Mouse (Mus musculus) intestine, embryonic 14.5 days (tissue): ENCODE data around the gene Fam13c. TPM values are rescaled to one million over a fixed set of nuclear protein-coding genes. Genes with fewer than 3 reads are reported as not detected.
"Not testable (repeated sequence)": the region's sequence is repeated elsewhere in the genome, so short reads cannot be mapped to it uniquely, and the experiment has no call there.

Experiments
- ATAC-seq: fragments of 200-750 bp; cut with Nextera tagmentation; replicated peaks from 2 replicates; pipeline ENCODE4 v1.8.0; 2017; ENCODE audit warnings: low read depth, moderate number of reproducible peaks, moderate TSS enrichment, moderate library complexity; ENCODE audit not compliant: low FRiP score, low TSS enrichment
- DNase-seq: peaks from one replicate; pipeline ENCODE4 v3.0.0-alpha.2; 2018; ENCODE audit warnings: low spot score
- H3K27ac ChIP-seq: fragments of 300-500 bp; sonication (generic); 2 replicates; pipeline ENCODE4 v1.5.1; 2014; ENCODE audit warnings: low read depth, mild to moderate bottlenecking, control low read depth
- H3K27me3 ChIP-seq: fragments of 300-500 bp; sonication (generic); replicated peaks from 2 replicates; pipeline ENCODE4 v1.6.1; 2014; ENCODE audit warnings: low read length, control low read depth; ENCODE audit not compliant: control insufficient read depth, insufficient read depth
- H3K36me3 ChIP-seq: fragments of 300-500 bp; sonication (generic); 2 replicates; pipeline ENCODE4 v1.6.1; 2014; ENCODE audit warnings: low read length, control low read depth; ENCODE audit not compliant: control insufficient read depth, insufficient read depth
- H3K4me1 ChIP-seq: fragments of 300-500 bp; sonication (generic); replicated peaks from 2 replicates; pipeline ENCODE4 v1.6.1; 2014; ENCODE audit warnings: low read length, control low read depth, mixed read lengths; ENCODE audit not compliant: control insufficient read depth, insufficient read depth
- H3K4me2 ChIP-seq: fragments of 300-500 bp; sonication (generic); 2 replicates; pipeline ENCODE4 v1.6.1; 2014; ENCODE audit warnings: low read length
- H3K4me3 ChIP-seq: fragments of 300-500 bp; sonication (generic); 2 replicates; pipeline ENCODE4 v1.5.1; 2014; ENCODE audit warnings: low read depth, low read length, control low read depth, mixed read lengths
- H3K9ac ChIP-seq: fragments of 300-500 bp; sonication (generic); 2 replicates; pipeline ENCODE4 v1.6.1; 2014; ENCODE audit warnings: mild to moderate bottlenecking, low read length
- H3K9me3 ChIP-seq: fragments of 300-500 bp; sonication (generic); 2 replicates; pipeline ENCODE4 v1.6.1; 2016; ENCODE audit warnings: low read length, control low read depth; ENCODE audit not compliant: control insufficient read depth
- WGBS: fragments of 180-500 bp; shearing (Covaris S2); extraction: QIAGEN DNeasy Blood & Tissue Kit; methylation state at CpG from one replicate; pipeline ENCODE4 v1.1.7; 2014; 5-methylcytosine and 5-hydroxymethylcytosine counted together
- polyA plus RNA-seq: library from polyadenylated mRNA; unstranded; fragments of >200 nt; fragmentation: Nextera tagmentation; extraction: Ambion mirVana; gene quantifications from 2 replicates; pipeline ENCODE4 v1.2.1, GENCODE M21; 2014

Fam13c gene
- polyA plus RNA-seq, 1 experiment from 2014 or later = 9.7 TPM

DNA sequence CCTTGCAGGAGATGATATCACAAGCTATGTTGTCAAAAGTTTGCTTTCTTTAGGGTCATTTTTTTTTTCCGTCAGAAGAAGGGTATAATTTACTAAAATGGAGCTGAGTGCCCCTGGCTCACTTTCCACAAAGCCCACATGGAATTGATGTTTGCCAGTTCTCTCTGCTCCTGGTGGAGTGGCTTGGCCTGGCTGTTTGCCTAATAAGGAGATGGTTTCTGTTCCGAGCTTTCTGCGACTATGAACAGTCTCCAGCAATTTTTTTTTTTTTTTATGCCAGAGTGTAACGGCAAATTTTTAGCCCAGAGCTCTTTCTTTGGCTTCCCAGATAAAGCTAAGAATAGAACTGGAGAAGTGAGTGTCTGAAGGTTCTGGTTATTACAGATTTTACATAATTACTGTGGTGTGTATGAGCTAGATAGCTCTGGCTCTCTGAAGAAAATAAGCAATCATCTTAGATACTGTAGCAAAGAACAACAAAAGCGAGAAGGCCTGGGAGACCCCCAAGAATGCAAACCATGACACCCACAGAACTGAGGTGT is 12.1 kb upstream of the Fam13c start:
- Histone ChIP-seq H3K9me3 (no peaks in the 10 kb centered on the region), H3K4me1 (peaks cover 6% of the 10 kb centered on the region; the same call in 1 of the 2 replicates), H3K9ac (no peak overlapping the region), H3K27me3 (no peaks in the 10 kb centered on the region), H3K4me3 (no peak overlapping the region), H3K27ac (peak overlapping the region; percentile 73), H3K36me3 (no peaks in the 10 kb centered on the region), H3K4me2 (no peak overlapping the region)
- DNase-seq = no peak
- no peak for ATAC-seq
- 43% methylated on average over 5 of the region's 5 CpGs for WGBS

DNA sequence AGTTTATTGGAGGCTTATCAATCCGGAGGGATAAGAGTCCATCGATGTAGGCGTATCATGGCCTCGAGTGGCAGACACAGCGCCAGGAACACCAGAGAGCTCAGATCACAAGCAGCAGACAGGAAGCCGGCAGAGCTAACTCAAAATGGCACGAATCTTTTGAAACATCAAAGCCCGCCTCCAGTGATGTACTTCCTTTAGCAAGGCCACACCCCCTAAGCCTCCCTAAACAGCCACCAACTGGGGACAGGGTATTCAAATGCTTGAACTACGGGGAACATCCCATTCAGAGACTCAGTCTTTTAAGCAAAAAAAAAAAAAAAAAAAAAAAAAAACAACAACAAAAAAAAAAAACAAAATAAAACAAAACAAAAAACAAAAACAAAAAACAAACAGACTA is 10.9 kb upstream of the Fam13c start:
- no peaks in the 10 kb centered on the region for H3K27me3 ChIP-seq
- no peak overlapping the region for H3K4me2 ChIP-seq
- H3K4me3 ChIP-seq = no peak overlapping the region
- H3K9ac ChIP-seq = no peak overlapping the region
- DNase-seq (no peak), ATAC-seq (no peak)
- H3K36me3 ChIP-seq = no peaks in the 10 kb centered on the region
- 94% methylated on average over 9 of the region's 9 CpGs for WGBS
- no peaks in the 10 kb centered on the region for H3K9me3 ChIP-seq
- H3K4me1 ChIP-seq = peaks cover 6% of the 10 kb centered on the region; the same call in 1 of the 2 replicates
- no peak overlapping the region for H3K27ac ChIP-seq

DNA sequence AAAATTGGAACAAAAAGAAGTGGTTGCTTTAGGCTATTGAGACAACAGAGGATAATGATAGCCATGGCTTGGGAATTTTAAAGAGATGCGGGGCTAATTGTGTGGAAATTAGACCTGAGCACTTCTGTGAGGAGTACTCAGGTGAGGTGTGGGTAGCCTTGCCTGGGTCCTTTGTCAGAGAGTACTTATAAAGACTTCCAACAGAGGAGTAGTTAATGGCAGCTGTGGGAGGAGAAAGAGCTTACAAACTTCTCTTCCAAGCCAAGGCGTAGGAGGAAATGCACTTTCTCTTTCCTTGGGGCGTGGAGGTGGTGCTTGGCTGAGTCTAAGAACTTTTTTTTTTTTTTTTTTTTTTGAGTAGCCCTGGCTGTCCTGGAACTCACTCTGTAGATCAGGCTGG is 6.9 kb upstream of the Fam13c start:
- ATAC-seq (no peak), DNase-seq (no peak)
- peaks cover 5% of the 10 kb centered on the region; the same call in 1 of the 2 replicates for H3K4me1 ChIP-seq
- no peak overlapping the region for H3K4me2 ChIP-seq
- no peaks in the 10 kb centered on the region for H3K9me3 ChIP-seq
- WGBS = 95% methylated on average over 3 of the region's 3 CpGs
- no peaks in the 10 kb centered on the region for H3K36me3 ChIP-seq
- H3K4me3 ChIP-seq = no peak overlapping the region
- no peak overlapping the region for H3K9ac ChIP-seq
- no peaks in the 10 kb centered on the region for H3K27me3 ChIP-seq
- no peak overlapping the region for H3K27ac ChIP-seq

DNA sequence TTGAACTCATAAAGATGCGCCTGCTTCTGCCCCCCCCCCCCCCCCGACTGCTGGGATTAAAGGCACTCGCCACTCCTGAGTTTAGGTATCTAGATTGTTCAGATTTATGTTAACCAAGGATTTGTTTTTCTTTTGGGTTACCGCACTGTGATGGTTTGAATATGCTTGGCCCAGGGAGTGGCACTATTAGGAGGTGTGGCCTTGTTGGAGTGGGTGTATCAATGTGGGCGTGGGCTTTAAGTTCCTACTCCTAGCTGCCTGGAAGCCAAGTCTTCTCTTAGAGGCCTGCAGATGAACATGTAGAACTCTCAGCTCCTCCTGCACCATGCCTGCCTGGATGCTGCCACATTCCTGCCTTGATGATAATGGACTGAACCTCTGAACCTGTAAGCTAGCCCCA is 6.5 kb upstream of the Fam13c start:
- not testable (repeated sequence) for H3K9ac ChIP-seq, H3K27ac ChIP-seq, DNase-seq, H3K36me3 ChIP-seq, H3K4me2 ChIP-seq, H3K4me1 ChIP-seq, H3K27me3 ChIP-seq, ATAC-seq, H3K4me3 ChIP-seq, H3K9me3 ChIP-seq
- WGBS = 84% methylated on average over 5 of the region's 5 CpGs

DNA sequence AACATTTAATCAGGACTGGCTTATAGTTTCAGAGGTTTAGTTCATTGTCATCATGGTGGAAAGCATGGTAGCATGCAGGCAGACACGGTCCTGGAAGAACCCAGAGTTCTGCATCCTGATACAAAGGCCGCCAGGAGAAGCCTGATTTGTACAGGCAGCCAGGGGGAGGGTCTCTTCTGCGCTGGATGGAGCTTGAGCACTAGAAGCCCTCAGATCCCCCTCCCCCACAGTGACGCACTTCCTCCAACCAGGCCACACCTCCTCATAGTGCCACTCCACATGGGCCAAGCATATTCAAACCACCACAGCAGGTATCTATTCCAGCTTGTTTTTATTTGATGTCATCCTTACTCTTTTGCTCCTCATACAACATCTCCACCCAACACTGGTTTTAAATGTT is 3.6 kb upstream of the Fam13c start:
- no peaks in the 10 kb centered on the region for H3K27me3 ChIP-seq
- DNase-seq (no peak), ATAC-seq (no peak)
- H3K27ac ChIP-seq = no peak overlapping the region
- H3K36me3 ChIP-seq = no peaks in the 10 kb centered on the region
- H3K9me3 ChIP-seq = no peaks in the 10 kb centered on the region
- H3K9ac ChIP-seq = no peak overlapping the region
- no peak overlapping the region for H3K4me3 ChIP-seq
- H3K4me1 ChIP-seq = peaks cover 2% of the 10 kb centered on the region; the same call in 1 of the 2 replicates
- no peak overlapping the region for H3K4me2 ChIP-seq
- WGBS = 88% methylated on average over 4 of the region's 4 CpGs

DNA sequence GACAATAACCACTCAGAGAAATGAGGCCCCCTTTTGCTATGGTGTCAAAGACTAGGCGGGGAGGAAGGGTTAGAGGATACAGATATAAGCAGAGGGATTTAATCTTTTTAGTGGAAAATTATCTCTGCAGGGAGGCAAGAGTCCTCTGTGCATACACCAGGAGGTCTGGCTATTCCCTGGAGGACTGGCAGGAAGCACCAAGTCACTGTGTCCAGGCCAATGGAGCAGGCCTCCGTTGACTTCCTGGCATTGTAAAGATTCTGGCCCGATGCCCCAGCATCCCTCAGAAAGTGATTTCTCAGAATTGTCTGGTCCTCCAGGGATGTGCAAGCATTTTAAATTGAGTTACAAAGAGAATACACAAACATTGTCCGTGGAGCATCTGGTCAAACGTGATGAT is 3.0 kb upstream of the Fam13c start:
- no peaks in the 10 kb centered on the region for H3K27me3 ChIP-seq
- no peak overlapping the region for H3K27ac ChIP-seq
- no peaks in the 10 kb centered on the region for H3K9me3 ChIP-seq
- H3K9ac ChIP-seq = no peak overlapping the region
- DNase-seq (no peak), ATAC-seq (no peak)
- 62% methylated on average over 5 of the region's 5 CpGs for WGBS
- H3K4me1 ChIP-seq = peaks cover 2% of the 10 kb centered on the region; the same call in 1 of the 2 replicates
- no peak overlapping the region for H3K4me2 ChIP-seq
- H3K36me3 ChIP-seq = no peaks in the 10 kb centered on the region
- H3K4me3 ChIP-seq = no peak overlapping the region

DNA sequence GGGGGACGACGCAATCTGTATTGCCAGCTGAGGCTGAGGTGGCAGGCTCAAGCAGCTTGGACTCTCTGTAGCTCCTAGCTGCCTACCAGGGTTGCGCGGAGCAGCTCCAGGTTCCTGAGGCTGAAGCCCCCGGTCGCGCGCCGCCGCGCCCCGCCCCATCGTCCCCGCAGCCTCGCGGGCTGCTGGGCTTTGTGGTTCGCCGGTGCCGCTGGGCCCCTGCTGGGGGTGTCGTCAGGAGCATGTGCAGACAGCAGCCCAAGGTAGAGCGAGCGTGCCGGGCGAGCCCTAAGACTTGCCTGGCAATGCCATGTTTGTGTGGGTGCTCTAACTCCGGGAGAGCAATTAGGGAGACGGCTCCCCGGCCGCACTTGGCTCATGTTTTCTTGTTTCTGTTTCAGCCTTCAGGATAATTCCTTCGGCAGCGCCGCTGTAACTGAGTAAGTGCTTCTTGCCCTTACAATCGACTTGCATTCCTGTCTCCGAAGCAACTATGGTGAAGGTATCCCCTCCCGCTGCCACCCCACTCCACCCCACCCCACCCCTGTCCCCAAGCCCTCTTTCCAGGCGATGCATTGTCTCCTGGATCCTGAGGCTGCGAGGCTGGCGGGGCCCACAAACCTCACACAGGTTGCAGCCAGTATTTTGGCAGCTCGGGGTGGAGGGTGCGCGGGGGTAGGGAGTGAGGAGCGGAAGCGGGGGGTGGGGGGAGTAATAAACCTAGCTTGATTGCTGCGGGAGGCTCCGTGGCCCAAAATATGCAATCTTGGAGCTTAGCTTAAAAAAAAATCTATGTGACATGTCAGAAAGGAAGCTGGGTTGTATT is 569 bp downstream of the Fam13c start:
- Histone ChIP-seq H3K27me3 (no peaks in the 10 kb centered on the region), H3K9me3 (no peaks in the 10 kb centered on the region), H3K27ac (peak overlapping the region; percentile 78), H3K4me1 (peaks cover 2% of the 10 kb centered on the region; the same call in 1 of the 2 replicates), H3K36me3 (no peaks in the 10 kb centered on the region), H3K4me2 (peak overlapping the region; percentile 93), H3K9ac (peak overlapping the region; percentile 74), H3K4me3 (peak overlapping the region; percentile 71)
- DNase-seq (peak; percentile 83), ATAC-seq (peak; percentile 76)
- 1% methylated on average over 44 of the region's 44 CpGs for WGBS

DNA sequence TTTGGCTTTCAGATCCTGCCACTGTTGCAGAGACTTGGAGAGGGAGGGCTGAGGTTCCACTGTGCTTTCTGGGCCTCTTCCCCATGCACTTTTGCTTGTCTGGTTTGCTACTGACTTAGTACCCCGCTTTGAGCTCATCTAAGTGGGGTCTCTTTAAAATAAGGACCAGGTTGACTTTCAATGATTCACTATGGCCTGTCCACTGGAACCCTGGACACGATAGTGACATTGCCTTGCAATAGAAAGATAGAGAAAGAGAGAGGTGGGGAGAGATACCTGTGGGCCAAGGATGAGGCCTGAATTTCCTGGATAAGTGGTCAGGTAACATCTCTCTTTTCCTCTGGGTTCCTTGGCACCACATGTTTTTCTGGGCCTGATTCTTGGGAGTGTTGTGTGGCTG is 1.9 kb downstream of the Fam13c start:
- H3K27ac ChIP-seq = no peak overlapping the region
- no peaks in the 10 kb centered on the region for H3K36me3 ChIP-seq
- H3K9ac ChIP-seq = no peak overlapping the region
- DNase-seq = no peak
- peaks cover 2% of the 10 kb centered on the region; the same call in 1 of the 2 replicates for H3K4me1 ChIP-seq
- H3K9me3 ChIP-seq = no peaks in the 10 kb centered on the region
- H3K4me3 ChIP-seq = no peak overlapping the region
- ATAC-seq = no peak
- peak overlapping the region; percentile 93 for H3K4me2 ChIP-seq
- WGBS = 91% methylated on average over 2 of the region's 2 CpGs
- H3K27me3 ChIP-seq = no peaks in the 10 kb centered on the region
